Mouse (Mus musculus) embryo, embryonic 9.5 days (tissue): ENCODE measurements around the gene Tmem59.

Source experiments
- DNase-seq: peaks from one replicate; pipeline ENCODE4 v3.0.0-alpha.2; 2017; ENCODE audit errors: extremely low spot score

Gene Tmem59

GRCm38 (mm10) chr4:107240196-107240595, 62.0 kb downstream of the Tmem59 start:
- no peak for DNase-seq

- DNase-seq, result no peak
Observed at GRCm38 (mm10) chr4:107243365-107244333, 65.5 kb downstream of the Tmem59 start.

- DNase-seq, result no peak
Observed at GRCm38 (mm10) chr4:107245368-107245767, 67.2 kb downstream of the Tmem59 start.

- DNase-seq, result no peak
Observed at GRCm38 (mm10) chr4:107246040-107246439, 67.8 kb downstream of the Tmem59 start.

GRCm38 (mm10) chr4:107247110-107247509, 68.9 kb downstream of the Tmem59 start:
- no peak for DNase-seq

- no peak for DNase-seq
Observed at GRCm38 (mm10) chr4:107248061-107248460, 69.9 kb downstream of the Tmem59 start.

- DNase-seq, result no peak
Observed at GRCm38 (mm10) chr4:107249471-107249870, 71.3 kb downstream of the Tmem59 start.

GRCm38 (mm10) chr4:107250494-107250893, 72.3 kb downstream of the Tmem59 start:
- peak; percentile 44 for DNase-seq
